Mouse (Mus musculus): ENCODE data around the gene Gm43552. TPM values are rescaled to one million over a fixed set of nuclear protein-coding genes. Genes with fewer than 3 reads are reported as not detected.

Gene Gm43552
- polyA plus RNA-seq, 1 experiment, result not detected

Other genes starting within 250 kb of the Gm43552 start
- gene Rfc1, start 157.2 kb downstream of the Gm43552 start, polyA plus RNA-seq (2012; rRNA removed), result 21.7 and 24.1 TPM in 2 replicates
- gene Klb, start 144.5 kb downstream of the Gm43552 start, polyA plus RNA-seq (2012; rRNA removed), result 0.25 and 0.40 TPM in 2 replicates
- 1,417 and 1,614 TPM in 2 replicates for gene Rpl9, start 101.4 kb downstream of the Gm43552 start, polyA plus RNA-seq (2012; rRNA removed)
- 38.6 and 41.1 TPM in 2 replicates for gene Lias, start 101.3 kb downstream of the Gm43552 start, polyA plus RNA-seq (2012; rRNA removed)
- 232 and 283 TPM in 2 replicates for gene Ugdh, start 56.9 kb downstream of the Gm43552 start, polyA plus RNA-seq (2012; rRNA removed)
- gene Smim14, start 44.4 kb upstream of the Gm43552 start, polyA plus RNA-seq (2012; rRNA removed), result 259 and 310 TPM in 2 replicates
- 72.3 and 74.4 TPM in 2 replicates for gene Ube2k, start 44.4 kb upstream of the Gm43552 start, polyA plus RNA-seq (2012; rRNA removed)
- gene Pds5a, start 205.4 kb upstream of the Gm43552 start, polyA plus RNA-seq (2012; rRNA removed), result 63.1 and 65.6 TPM in 2 replicates

Data from urinary bladder, adult 2 months (tissue).